Mouse (Mus musculus) thymus, adult 18-20 months (tissue): ENCODE measurements around the gene Dusp10.

ENCODE experiments used
- DNase-seq, 2 experiments: peaks; one replicate each; pipeline ENCODE4 v3.0.0; 2022; ENCODE audit warnings: mixed read lengths in 2 of 2

The Dusp10 gene

DNA sequence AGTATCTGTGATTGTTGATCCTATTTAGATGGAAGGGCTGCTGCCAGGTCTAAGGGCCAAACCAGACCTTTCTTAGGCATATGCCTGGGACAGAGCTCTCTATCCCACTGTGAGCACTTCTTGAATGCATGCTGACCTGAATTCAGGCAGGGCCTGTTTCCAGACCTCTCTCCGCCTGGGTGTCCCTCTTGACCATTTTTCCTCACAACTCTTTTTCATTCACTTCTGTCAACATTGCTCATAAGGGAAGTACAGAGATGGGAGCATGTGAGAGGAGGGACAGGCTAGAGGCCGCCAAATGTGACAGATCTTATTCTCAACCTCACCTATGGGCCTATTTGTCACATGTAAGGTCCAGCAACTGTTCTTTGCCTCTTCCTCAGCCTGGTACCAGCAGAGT is 41.1 kb downstream of the Dusp10 start:
- DNase-seq, result no peak

DNA sequence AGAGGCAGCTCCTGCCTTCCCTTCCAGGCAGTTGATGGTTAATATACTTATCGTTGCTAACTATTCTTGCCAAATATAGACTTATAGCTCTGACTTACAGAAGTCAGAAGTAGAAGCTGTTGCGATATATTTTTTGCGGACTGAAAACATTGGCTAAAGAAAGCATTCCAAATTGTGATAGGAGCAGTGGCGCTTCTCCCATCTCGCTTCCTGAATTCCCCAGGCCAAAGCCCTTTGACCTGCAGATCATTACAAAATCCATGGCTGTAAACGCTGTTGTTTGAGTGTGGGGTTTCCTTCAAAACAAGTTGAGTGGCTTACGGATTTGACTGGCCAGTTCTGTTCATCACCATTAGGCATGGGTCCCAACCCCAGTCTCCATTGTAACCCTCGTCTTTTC is 45.1 kb downstream of the Dusp10 start:
- no peak for DNase-seq

DNA sequence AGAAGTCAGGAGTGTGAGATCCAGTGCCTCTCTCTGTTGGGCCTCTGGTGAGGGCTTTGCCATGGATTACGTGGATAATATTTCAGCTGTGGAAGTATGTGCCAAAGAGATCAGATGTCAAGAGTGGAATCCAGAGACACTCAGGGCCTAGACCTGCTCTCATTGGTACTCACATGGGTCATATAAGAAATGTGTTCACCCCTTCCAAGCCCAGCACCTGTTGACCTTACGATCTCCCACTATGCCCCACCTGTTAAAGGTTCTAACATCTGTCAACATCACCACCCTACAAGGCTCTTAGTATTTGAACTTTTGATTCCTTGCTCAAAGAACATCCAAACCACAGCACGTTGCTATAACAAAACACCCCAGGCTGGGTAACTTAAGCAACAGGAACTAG is 46.7 kb downstream of the Dusp10 start:
- no peak for DNase-seq

DNA sequence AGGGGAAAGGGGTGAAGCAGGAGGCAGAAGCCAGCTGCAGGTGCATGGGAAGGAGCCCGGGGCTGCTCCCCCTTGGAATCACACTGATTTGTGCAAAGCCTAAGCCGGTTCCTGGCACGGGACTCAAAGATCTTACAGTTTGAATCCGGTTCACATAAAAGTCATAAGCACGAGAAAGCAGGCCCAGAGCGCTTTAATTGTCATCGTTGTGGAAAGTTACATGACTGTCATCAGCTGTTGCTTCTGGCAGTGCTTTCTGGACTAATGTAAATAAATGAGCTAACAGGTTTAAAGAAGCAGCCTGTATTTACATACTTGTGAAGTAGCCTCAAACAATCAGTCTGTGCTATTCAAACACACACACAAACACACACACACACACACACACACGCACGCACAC is 47.3 kb downstream of the Dusp10 start:
- no peak for DNase-seq

DNA sequence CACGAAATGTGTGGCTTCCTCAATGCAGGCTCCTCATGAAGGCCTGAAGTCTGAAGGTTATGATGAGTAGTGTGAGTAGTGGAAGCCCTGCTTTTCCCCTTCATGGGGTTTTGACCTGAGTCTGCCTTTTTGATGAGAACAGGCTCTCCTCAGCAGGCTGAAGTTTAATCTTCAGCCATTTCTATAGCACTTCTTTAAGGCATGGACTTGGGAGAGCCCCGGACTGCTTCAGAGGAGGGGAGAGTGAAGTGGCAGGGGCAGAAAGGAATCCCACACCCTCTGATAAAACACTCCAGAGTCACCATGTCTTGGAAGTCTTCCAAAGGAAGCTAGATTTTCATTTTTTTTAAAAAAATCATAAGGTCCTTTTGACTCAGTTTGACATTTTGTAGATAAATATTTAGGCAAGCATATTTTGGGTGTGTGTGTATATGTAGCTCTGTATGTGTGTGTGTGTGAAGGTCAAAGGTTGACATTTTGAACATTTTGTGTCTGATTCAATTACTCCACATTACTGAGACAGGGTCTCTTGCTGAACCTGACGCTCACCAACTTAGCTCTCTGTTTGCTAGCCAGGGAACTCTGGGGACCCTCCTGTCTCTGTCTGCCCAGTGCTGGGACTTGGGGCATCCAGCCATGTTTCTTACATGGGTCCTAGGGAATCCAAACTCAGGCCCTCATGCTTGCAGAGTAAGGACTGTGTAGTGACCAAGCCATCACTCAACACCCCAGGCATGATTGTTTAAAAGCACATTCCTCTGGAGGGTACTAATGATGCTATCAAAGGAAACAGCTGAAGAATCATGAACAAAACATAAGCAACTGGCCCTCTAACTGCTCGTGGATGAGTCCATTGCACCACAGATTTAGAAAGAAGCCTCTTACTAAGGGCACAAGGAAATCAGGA is 48.0 kb downstream of the Dusp10 start:
- DNase-seq, result no peak

DNA sequence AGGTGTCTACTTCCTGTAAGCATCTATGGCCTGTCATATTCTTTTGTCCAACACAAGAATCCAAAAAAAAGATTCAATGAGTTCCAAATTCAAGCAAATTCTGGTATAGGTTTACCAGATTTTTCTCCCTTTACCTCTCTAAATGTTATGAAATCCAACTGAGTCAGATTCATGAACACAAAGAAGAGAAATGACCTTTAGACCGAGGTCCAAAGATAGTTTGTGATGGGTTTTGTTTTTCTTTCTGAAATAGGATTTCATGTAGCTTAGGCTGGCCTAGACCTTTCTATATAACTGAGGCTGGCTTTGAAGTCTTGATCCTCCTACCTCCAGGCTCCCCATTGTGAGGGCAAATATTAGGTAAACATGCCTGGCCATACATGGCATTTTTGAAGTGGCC is 48.8 kb downstream of the Dusp10 start:
- DNase-seq, result no peak

DNA sequence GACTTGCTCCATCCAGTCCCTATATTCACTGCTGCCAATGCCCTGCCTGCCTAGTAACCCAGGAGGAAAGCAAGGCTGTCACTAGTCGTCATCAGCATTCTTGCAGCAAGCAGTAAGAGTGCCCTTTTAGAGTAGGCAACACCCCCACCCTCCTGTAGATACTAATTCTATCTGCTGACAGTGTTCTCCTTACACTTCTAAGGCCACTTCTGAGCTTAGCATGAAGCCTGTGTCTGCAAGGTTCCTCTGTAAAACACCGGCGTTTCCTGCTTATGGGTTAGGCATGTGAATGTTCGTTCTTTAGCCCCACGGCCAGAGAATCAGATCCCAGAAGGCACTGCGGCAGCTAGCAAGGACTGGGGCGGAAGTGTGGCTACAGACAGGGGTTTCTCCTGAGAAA is 51.2 kb downstream of the Dusp10 start:
- DNase-seq, result peak; percentile 51 to 75

DNA sequence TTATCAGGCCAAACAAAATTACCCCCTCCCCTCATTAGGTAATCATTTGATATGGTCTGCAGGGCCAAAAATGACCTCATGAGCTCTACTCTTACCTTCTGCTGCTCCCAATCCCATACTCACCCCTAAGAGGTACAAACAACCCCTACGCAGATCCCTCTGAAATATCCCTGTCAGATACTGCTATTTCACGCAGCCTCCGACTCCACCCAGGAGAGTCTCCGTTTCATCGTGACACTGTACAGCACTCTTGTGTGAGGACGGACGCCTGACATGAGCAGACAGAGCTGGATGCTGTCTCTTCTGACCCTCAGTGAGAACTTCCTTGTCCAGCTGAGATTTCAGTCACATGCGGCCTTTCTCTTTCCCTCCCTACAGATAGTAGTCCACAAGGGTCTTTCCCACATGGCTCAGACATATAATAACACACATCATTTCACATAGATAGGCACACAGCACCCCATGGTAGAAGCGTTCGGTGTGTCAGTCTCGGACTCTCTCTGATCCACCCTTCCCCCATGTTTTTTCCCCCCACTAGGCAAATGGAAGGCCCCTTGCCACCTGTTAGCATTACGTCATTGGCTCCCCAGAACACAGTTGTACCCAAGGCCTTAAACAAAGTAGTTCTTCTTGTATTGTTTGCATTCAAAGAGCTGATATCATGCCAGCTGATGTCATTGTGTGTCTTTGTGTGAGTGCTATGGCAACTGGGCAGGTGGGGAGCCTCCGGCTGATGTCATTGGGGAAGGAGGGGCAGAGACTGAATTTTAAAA is 52.7 kb downstream of the Dusp10 start:
- no peak for DNase-seq

DNA sequence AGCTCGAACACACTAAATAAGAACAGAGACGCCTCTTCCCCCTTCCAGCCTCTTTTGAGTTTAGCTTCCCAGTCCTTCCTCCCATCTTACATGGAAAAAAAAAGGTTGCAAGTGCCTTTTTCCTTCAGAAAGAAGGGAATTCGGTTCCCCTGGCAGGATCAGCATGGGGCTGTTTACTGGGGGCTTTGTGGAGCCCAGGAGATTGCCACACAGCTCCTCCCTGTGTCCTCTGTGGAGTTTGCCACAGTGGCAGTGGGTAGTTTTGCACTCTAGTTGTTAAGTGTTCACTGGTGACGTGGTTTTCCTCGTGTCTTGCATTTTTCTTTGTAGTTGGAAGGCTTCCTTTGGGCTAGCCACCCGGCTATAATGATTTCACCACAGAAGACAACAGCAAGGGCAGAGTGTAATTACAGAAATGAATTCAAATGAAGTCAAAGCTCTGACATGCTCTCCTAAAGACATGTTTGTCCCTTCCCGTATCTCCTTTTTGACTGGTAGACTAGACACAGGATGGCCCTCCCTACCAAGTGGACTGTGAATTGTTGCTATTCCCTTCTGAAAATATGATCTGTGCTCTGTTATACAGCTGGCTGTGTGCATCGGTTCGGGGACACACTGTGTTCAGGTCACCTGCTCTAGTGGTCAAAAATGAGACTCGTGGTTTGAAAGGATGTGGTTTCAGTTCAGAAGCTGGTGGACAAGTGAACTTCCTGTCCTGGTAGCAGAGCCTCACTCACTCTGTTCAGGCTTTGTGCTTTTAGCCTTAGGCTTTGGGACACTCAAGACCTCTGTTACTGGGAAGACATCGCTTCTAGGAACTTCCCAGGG is 53.6 kb downstream of the Dusp10 start:
- DNase-seq, result no peak

DNA sequence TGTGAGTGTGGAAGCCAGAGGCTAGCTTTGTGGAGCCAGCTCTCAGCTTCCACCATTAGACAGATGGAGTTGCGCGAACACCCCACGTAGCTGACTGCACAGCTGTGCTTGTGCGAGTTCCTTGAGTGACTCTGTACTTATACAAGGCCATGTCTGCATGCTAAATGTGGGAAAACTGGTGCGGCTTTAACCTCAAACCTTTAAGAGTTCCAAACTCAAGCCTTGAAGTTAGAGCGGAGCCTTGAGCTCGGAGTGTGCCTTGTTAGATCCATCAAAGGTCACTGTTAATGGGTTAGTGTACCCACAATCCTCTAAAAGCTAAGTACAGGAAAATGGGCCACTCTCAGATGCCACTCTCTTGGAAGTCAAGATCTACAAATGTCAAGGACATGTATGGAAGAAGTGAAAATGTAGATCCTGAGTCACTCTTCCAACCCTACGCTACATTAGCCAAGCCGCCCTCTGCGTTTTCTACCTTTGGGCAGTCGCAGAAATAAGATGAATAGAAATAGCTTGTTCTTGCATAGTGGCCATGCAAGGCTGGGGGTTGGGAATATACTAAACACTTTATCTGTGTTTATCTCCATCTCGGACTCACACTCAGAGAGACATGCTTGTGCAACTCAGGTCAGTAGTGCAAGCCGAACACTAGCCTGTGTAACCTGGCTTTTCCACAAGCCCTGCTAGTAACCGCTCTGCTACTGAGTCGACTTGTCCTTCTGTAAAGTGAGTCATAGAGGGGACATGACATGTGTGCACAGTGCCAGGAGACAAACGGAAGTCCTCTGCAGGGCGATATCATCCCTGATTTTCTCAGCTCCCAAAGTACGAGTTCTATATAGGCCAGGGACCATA is 54.8 kb downstream of the Dusp10 start:
- DNase-seq, result no peak

DNA sequence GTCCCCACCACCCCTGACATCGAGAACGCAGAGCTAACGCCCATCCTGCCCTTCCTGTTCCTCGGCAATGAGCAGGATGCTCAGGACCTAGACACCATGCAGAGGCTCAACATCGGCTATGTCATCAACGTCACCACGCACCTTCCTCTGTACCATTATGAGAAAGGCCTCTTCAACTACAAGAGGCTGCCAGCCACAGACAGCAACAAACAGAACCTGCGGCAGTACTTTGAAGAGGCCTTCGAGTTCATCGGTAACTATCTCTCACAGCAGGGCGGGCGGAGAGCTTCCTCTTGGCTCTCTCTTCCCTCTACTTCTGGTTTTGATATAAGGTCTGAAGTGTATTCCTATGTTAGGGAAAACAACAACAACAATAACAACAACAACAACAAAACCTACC is 55.9 kb downstream of the Dusp10 start:
- no peak for DNase-seq

DNA sequence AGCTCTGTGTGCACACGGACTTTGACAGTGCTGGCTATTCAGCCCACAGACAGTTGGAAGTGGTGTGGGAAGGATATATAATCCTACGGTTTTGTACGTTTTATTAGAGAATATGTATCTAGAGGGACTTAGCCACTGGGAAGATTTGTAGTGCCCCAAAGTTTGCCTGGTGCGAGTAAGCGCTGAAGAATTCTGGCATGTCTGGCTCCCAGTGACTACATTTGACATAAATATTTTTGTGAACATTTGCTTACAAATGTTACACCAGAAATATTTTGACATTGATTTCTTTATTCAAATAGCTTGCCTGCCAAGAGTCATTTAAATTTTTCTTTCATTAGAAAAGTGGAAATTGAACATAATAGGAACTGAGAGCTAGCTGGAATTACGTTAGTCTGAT is 63.0 kb downstream of the Dusp10 start:
- DNase-seq, result no peak

DNA sequence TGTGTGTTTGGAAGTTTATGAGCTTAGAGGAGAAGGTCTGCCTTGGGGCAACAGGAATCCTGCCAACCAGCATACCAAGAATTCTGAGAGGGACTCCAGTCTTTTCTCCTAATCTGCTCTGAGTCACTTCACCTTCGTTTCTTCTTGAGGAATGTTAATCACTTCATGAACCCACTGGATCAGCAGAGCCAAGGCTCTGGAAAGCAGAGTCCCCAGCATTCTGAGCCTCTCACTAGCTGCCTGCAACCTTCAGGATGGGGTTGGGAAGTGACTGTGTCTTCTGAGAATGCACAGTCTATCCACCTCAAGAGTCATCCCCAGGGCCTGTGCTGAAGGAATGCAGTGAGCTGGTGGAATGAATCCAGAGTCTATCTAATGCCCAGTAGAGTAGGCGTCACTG is 63.7 kb downstream of the Dusp10 start:
- DNase-seq, result no peak

DNA sequence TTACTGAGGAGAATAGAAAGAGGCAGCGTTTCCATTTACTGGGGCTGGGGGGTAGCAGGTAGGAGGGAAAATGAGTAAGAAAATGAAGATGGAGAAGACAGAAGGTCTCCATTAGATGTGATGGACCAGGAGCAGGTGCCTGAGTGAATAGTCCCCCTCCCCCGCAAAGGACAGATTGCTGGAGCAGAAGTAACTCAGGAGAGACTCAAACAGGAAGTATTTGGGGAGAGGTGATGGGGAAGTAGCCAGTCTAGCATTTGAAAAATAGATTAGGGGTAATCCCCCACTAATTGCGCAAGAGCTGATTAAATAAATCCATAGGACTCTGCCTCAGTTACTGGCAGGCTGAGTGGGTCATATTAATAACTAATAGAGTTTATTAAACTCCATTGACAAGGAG is 66.2 kb downstream of the Dusp10 start:
- no peak for DNase-seq

DNA sequence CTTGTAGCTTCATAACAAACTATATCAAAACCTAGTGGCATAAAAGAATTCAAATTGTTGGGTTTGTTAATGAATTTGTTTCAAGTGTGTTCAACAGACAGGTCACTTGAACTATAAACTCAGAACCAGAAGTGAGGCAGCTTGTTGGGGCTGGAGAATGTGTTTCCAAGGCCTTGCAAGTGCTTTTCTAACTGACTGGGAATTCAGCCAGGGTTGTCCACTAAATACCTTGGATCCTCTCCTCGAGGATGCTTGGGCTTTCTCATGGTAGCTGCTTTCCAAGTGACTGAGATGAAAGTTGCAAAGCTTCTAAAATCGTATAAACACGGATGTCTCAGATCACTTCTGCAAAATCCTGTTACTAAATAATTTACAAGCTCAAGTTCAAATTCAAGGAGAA is 69.6 kb downstream of the Dusp10 start:
- no peak for DNase-seq

DNA sequence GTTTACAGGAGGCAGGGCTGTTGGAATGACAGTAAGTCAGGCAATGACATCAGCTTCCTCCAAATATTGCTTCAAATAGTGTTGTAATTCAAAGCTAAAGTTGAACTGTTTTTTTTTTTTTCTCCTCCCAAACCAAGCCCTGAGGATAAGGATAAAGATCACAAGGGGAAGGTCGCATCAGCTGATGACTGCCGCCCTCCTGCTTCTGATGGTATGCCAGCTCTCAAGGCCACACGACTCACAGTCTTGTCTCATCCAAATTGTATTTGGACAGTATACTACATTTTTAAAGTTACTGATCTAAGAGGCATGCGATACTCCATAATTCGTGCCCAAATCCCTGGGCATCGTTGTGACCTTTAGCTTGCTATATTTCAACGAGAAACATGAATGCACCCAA is 70.1 kb downstream of the Dusp10 start:
- no peak for DNase-seq

DNA sequence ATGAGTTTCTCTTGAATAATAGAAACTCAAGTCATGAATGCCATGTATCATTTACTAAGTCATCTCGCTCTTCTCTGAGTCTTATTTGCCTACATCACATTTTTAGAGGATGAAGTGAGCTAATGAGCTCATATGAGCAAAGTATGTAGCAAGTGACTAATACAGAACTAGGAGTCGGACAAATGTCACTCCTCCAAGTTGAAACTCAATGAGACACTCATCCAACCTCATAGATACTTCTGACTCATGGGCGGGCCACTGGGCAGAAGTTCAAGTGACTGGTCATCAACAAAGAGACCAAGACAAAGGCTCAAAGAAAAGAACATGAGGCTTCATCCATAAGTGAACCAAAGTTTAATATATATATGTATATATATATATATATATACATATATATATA is 71.9 kb downstream of the Dusp10 start:
- DNase-seq, result no peak

DNA sequence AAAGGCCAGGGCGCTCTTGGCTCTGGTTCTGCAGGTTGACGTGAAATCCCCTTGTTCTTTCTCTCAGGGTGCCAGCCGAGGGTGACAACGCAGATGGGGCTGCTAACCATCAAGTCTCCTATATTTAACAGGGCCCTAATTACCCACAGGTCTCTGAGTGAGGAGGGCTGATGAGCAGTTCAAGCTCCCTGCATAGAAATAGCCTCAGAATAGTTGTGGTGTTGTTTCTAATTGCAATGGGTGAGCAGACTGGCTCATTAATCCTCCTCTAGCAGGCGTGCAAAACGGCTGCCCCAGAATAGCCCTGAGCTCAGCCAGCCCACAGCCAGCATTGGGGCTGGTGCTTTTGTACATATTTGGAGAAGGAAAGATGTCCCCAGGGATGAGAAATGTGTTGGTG is 77.4 kb downstream of the Dusp10 start:
- no peak for DNase-seq

DNA sequence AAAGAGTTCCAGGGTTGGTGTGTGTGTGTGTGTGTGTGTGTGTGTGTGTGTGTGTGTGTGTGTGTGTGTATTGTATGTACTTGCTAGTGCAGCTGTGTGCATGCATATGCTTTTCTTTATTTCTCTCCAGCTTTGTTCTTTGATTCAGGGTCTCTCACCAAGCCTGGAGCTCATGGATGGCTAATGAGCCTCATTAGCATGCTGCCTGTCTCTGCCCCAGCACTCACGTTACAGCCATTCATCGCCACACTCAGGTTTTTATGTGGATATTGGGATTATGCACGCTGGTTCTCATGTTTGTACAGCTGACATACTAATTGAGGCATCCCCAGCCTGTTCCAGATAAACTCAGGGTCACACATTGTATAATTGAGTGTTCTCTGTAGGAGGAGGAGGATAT is 81.8 kb downstream of the Dusp10 start:
- DNase-seq, result no peak

DNA sequence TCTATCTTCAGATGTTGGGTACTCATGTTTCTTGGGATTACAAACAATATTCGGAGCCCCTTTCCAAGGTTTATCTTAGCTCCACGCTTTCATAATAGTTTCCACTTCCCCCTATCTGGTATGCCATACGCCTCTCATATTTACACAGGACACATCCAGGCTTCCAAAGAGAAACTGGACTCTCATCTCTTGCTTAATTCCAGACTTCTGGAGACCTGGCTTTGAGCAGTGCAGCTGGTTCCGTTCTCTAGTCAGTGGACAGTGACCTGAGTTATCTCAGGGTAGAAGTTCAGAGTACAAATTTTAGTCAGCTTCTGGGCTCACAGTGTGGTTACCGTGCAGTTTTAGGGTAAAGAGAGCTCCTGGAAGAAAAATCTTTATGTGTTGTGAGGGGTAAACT is 87.3 kb downstream of the Dusp10 start:
- no peak for DNase-seq

DNA sequence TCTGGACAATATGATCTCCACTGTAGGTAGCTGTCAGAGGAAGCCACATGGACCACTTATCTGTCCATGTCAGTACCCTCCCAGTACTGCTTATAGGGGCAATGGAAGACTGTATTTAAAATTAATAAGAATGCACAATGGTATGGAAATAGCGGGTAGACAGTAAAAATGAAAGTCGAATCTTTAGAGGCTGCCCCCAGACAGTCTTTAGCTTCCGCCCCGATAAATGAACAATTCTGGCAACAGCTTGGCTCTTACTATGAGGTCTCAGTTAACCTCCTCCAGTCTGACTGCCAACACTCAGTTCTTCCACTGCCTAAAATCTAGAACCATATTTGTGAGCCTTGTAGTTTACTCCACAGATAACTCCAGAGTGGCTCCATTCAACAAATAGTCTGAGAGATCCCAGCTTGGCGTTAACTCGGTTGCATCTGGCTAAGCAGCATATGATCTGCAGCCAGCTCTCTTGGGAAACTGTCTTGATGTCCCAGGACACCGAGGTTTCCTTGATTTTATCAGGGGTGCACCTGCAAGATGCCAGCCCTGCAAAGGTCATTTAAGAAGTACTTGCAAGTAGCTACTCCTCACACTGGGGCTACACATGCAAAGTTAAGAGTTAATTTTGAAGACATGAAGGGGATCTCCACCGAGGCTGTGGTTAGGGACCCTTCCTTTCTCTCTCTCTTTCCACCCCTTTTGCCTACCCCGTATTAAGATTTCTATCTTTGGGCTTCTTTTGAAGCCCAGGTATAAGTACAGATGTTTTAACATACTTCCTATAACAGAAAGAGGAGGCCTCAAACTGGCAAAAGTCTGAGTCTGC is 88.0 kb downstream of the Dusp10 start:
- DNase-seq, result peak; percentile 21 to 51

DNA sequence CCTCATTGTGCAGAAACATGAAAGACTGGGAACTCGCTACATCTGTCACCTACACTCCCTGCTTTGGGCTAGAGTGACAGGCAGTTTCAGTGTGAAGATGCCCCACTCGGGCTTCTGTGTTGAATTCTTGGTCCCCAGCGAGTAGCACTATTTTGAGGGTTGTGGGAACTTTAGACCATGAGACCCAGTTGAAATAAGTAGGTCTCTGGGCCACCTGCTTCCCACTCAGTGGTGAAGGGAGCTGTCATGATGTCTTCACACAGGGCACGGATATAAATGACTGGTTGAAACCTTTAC is 88.6 kb downstream of the Dusp10 start:
- DNase-seq, result peak; percentile 37 to 63
